Mouse (Mus musculus): ENCODE results near the gene Ndufaf3. TPM values are rescaled to one million over a fixed set of nuclear protein-coding genes. Genes with fewer than 3 reads are reported as not detected.

Gene Ndufaf3
- total and polyA plus RNA-seq, 2 experiments from 2014 or later: 84.4 to 86.1 TPM

- Histone ChIP-seq H3K9me3 (replicated peaks; ENCODE audit: control insufficient read depth, low read length) (no peaks in the 10 kb centered on the region), H3K9ac (replicated peaks; ENCODE audit: low read depth, low read length) (no peak overlapping the region), H3K27me3 (ENCODE audit: control insufficient read depth, insufficient read depth, low read length) (no peaks in the 10 kb centered on the region), H3K27ac (ENCODE audit: low read depth) (no peak overlapping the region), H3K4me3 (ENCODE audit: low read depth, low read length) (no peak overlapping the region), H3K36me3 (replicated peaks; ENCODE audit: control insufficient read depth, insufficient read depth, low read length) (peaks cover 37% of the 10 kb centered on the region), H3K4me2 (ENCODE audit: low read depth, low read length) (no peak overlapping the region), H3K4me1 (ENCODE audit: control insufficient read depth, insufficient read depth) (peaks cover 28% of the 10 kb centered on the region)
- DNase-seq (ENCODE audit: low spot score) (no peak), ATAC-seq (ENCODE audit: insufficient read depth, low read depth) (no peak)
- WGBS: 93% methylated on average over 16 of the region's 16 CpGs
- TF ChIP-seq EP300 (IDR thresholded peaks at IDR 0.05; ENCODE audit: low read depth) (no peak), CTCF (IDR thresholded peaks at IDR 0.05; ENCODE audit: low read depth) (no peak)
Measured at GRCm38 (mm10) chr9:108571401-108571973, 4.3 kb upstream of the Ndufaf3 start.

- H3K4me1 ChIP-seq (ENCODE audit: control insufficient read depth, insufficient read depth): peaks cover 34% of the 10 kb centered on the region
- peak overlapping the region; percentile 68 for H3K4me3 ChIP-seq (ENCODE audit: low read depth, low read length)
- H3K9ac ChIP-seq (replicated peaks; ENCODE audit: low read depth, low read length): peak overlapping the region; percentile 55
- DNase-seq (ENCODE audit: low spot score): no peak
- peaks cover 34% of the 10 kb centered on the region for H3K36me3 ChIP-seq (replicated peaks; ENCODE audit: control insufficient read depth, insufficient read depth, low read length)
- no peaks in the 10 kb centered on the region for H3K27me3 ChIP-seq (ENCODE audit: control insufficient read depth, insufficient read depth, low read length)
- H3K4me2 ChIP-seq (ENCODE audit: low read depth, low read length): peak overlapping the region; percentile 97
- TF ChIP-seq EP300 (IDR thresholded peaks at IDR 0.05; ENCODE audit: low read depth): no peak
- TF ChIP-seq CTCF (IDR thresholded peaks at IDR 0.05; ENCODE audit: low read depth): peak; percentile 61
- 1% methylated on average over 40 of the region's 40 CpGs for whole genome bisulfite sequencing
- H3K9me3 ChIP-seq (replicated peaks; ENCODE audit: control insufficient read depth, low read length): no peaks in the 10 kb centered on the region
- ATAC-seq (ENCODE audit: insufficient read depth, low read depth): no peak
- H3K27ac ChIP-seq (ENCODE audit: low read depth): peak overlapping the region; percentile 5
Measured at GRCm38 (mm10) chr9:108570207-108570896, 3.1 kb upstream of the Ndufaf3 start.

GRCm38 (mm10) chr9:108569381-108570206, 2.4 kb upstream of the Ndufaf3 start, which contains the start of gene Dalrd3:
Gene Dalrd3 (plus strand): TSS chr9:108569886.
- Histone ChIP-seq H3K36me3 (replicated peaks; ENCODE audit: control insufficient read depth, insufficient read depth, low read length) (peaks cover 40% of the 10 kb centered on the region), H3K4me3 (ENCODE audit: low read depth, low read length) (peak within 1 kb of the TSS; percentile 68), H3K27ac (ENCODE audit: low read depth) (peak within 1 kb of the TSS; percentile 95), H3K9me3 (replicated peaks; ENCODE audit: control insufficient read depth, low read length) (no peaks in the 10 kb centered on the region), H3K4me2 (ENCODE audit: low read depth, low read length) (peak within 1 kb of the TSS; percentile 97), H3K27me3 (ENCODE audit: control insufficient read depth, insufficient read depth, low read length) (no peaks in the 10 kb centered on the region), H3K4me1 (ENCODE audit: control insufficient read depth, insufficient read depth) (peaks cover 34% of the 10 kb centered on the region), H3K9ac (replicated peaks; ENCODE audit: low read depth, low read length) (peak within 1 kb of the TSS; percentile 55)
- TF ChIP-seq EP300 (IDR thresholded peaks at IDR 0.05; ENCODE audit: low read depth) (no peak), CTCF (IDR thresholded peaks at IDR 0.05; ENCODE audit: low read depth) (no peak)
- peak; percentile 58 for ATAC-seq (ENCODE audit: insufficient read depth, low read depth)
- 6% methylated on average over 42 of the region's 42 CpGs for WGBS
- peak; percentile 95 for DNase-seq (ENCODE audit: low spot score)

GRCm38 (mm10) chr9:108568511-108568921, 1.3 kb upstream of the Ndufaf3 start:
- DNase-seq (ENCODE audit: low spot score) (no peak), ATAC-seq (ENCODE audit: insufficient read depth, low read depth) (no peak)
- H3K4me2 ChIP-seq (ENCODE audit: low read depth, low read length): peak overlapping the region; percentile 98
- no peaks in the 10 kb centered on the region for H3K27me3 ChIP-seq (ENCODE audit: control insufficient read depth, insufficient read depth, low read length)
- H3K9ac ChIP-seq (replicated peaks; ENCODE audit: low read depth, low read length): 0 out of 2 replicates have a peak overlapping the region, but pooled peaks have one; percentile 75
- WGBS: 60% methylated on average over 17 of the region's 17 CpGs
- peaks cover 50% of the 10 kb centered on the region for H3K36me3 ChIP-seq (replicated peaks; ENCODE audit: control insufficient read depth, insufficient read depth, low read length)
- H3K9me3 ChIP-seq (replicated peaks; ENCODE audit: control insufficient read depth, low read length): no peaks in the 10 kb centered on the region
- peak overlapping the region; percentile 95; the same call in 1 of the 2 replicates for H3K27ac ChIP-seq (ENCODE audit: low read depth)
- peaks cover 34% of the 10 kb centered on the region for H3K4me1 ChIP-seq (ENCODE audit: control insufficient read depth, insufficient read depth)
- no peak for TF ChIP-seq EP300 (IDR thresholded peaks at IDR 0.05; ENCODE audit: low read depth)
- TF ChIP-seq CTCF (IDR thresholded peaks at IDR 0.05; ENCODE audit: low read depth): no peak
- peak overlapping the region; percentile 76 for H3K4me3 ChIP-seq (ENCODE audit: low read depth, low read length)

GRCm38 (mm10) chr9:108567931-108568419, 741 bp upstream of the Ndufaf3 start:
- H3K36me3 ChIP-seq (replicated peaks; ENCODE audit: control insufficient read depth, insufficient read depth, low read length): peaks cover 50% of the 10 kb centered on the region
- ATAC-seq (ENCODE audit: insufficient read depth, low read depth): no peak
- DNase-seq (ENCODE audit: low spot score): no peak

More at GRCm38 (mm10) chr9:108567931-108568419, 741 bp upstream of the Ndufaf3 start:
- Histone ChIP-seq H3K4me3 (ENCODE audit: low read depth, low read length) (peak overlapping the region; percentile 76), H3K9me3 (replicated peaks; ENCODE audit: control insufficient read depth, low read length) (no peaks in the 10 kb centered on the region), H3K27ac (ENCODE audit: low read depth) (peak overlapping the region; percentile 95), H3K4me1 (ENCODE audit: control insufficient read depth, insufficient read depth) (peaks cover 34% of the 10 kb centered on the region), H3K27me3 (ENCODE audit: control insufficient read depth, insufficient read depth, low read length) (no peaks in the 10 kb centered on the region), H3K9ac (replicated peaks; ENCODE audit: low read depth, low read length) (peak overlapping the region; percentile 75), H3K4me2 (ENCODE audit: low read depth, low read length) (peak overlapping the region; percentile 98)
- TF ChIP-seq EP300 (IDR thresholded peaks at IDR 0.05; ENCODE audit: low read depth) (no peak), CTCF (IDR thresholded peaks at IDR 0.05; ENCODE audit: low read depth) (no peak)
- 9% methylated on average over 18 of the region's 18 CpGs for WGBS

Measured in heart, postnatal 0 days (tissue).